Mouse (Mus musculus) right cerebral cortex, postnatal 36 days (tissue): ENCODE results near the gene Pcgf2.
"Not testable (repeated sequence)": the region's sequence is repeated elsewhere in the genome, so short reads cannot be mapped to it uniquely, and the experiment has no call there.

Experiments
- DNase-seq, 2 experiments: peaks; one replicate each; pipeline ENCODE4 v3.0.0; 2022; ENCODE audit warnings: low spot score in 2 of 2, mixed read lengths in 1 of 2

Gene Pcgf2

GRCm38 (mm10) chr11:97700003-97700745 lies at the start of gene Pcgf2:
Gene Pcgf2 (minus strand): TSS chr11:97700497.
- peak in 1 of 2 experiments; percentile 65 for DNase-seq

- DNase-seq: no peak
These were observed 48.2 kb upstream of the Pcgf2 start for GRCm38 (mm10) chr11:97748496-97748895.

- no peak for DNase-seq
These were observed 47.5 kb upstream of the Pcgf2 start for GRCm38 (mm10) chr11:97747773-97748172.

- DNase-seq: no peak
These were observed 45.0 kb upstream of the Pcgf2 start for GRCm38 (mm10) chr11:97745331-97745721.

- peak; percentile 98 for DNase-seq
These were observed 44.5 kb upstream of the Pcgf2 start for GRCm38 (mm10) chr11:97744718-97745330.

- peak in 1 of 2 experiments; percentile 22 for DNase-seq
These were observed 43.9 kb upstream of the Pcgf2 start, which contains the start of gene Pip4k2b for GRCm38 (mm10) chr11:97744063-97744717. Gene Pip4k2b (minus strand): TSS chr11:97744704.

- no peak for DNase-seq
These were observed 43.1 kb upstream of the Pcgf2 start for GRCm38 (mm10) chr11:97743423-97743822.

GRCm38 (mm10) chr11:97742591-97742990 lies 42.3 kb upstream of the Pcgf2 start:
- DNase-seq: no peak

- no peak for DNase-seq
These were observed 41.9 kb upstream of the Pcgf2 start for GRCm38 (mm10) chr11:97742157-97742556.

- peak in 1 of 2 experiments; percentile 24 for DNase-seq
These were observed 39.9 kb upstream of the Pcgf2 start for GRCm38 (mm10) chr11:97740190-97740589.

- DNase-seq: no peak
These were observed 38.9 kb upstream of the Pcgf2 start for GRCm38 (mm10) chr11:97739155-97739554.

- no peak for DNase-seq
These were observed 38.4 kb upstream of the Pcgf2 start for GRCm38 (mm10) chr11:97738703-97739102.

- no peak for DNase-seq
These were observed 37.3 kb upstream of the Pcgf2 start for GRCm38 (mm10) chr11:97737600-97737999.

GRCm38 (mm10) chr11:97736645-97737044 lies 36.3 kb upstream of the Pcgf2 start:
- DNase-seq: no peak

GRCm38 (mm10) chr11:97734810-97735209 lies 34.5 kb upstream of the Pcgf2 start:
- DNase-seq: not testable (repeated sequence)

GRCm38 (mm10) chr11:97733689-97734088 lies 33.4 kb upstream of the Pcgf2 start:
- no peak for DNase-seq

- DNase-seq: no peak
These were observed 28.4 kb upstream of the Pcgf2 start for GRCm38 (mm10) chr11:97728730-97729129.

GRCm38 (mm10) chr11:97728311-97728710 lies 28.0 kb upstream of the Pcgf2 start:
- DNase-seq: no peak

- DNase-seq: no peak
These were observed 23.4 kb upstream of the Pcgf2 start for GRCm38 (mm10) chr11:97723709-97724108.

GRCm38 (mm10) chr11:97721338-97721737 lies 21.0 kb upstream of the Pcgf2 start:
- DNase-seq: no peak

- DNase-seq: no peak
These were observed 18.7 kb upstream of the Pcgf2 start for GRCm38 (mm10) chr11:97719041-97719440.

- DNase-seq: no peak
These were observed 18.1 kb upstream of the Pcgf2 start for GRCm38 (mm10) chr11:97718281-97718860.
